Mouse (Mus musculus): ENCODE measurements around the gene Prkar1b. TPM values are rescaled to one million over a fixed set of nuclear protein-coding genes. Genes with fewer than 3 reads are reported as not detected.

Gene Prkar1b
- 100 to 1,000 TPM; 762 to 804 TPM for total RNA-seq (2021)
- long read RNA-seq, experiment 1, transcript Prkar1b-201 (11 exons, 2,637 nt) = major isoform, 779 of 1,194 reads
- long read RNA-seq, experiment 1, partial matches to known transcripts = 132 of 1,194 reads
- long read RNA-seq, experiment 1, other reads (novel, unspliced or antisense) = 283 of 1,194 reads
- long read RNA-seq, experiment 2, transcript Prkar1b-201 (11 exons, 2,637 nt) = major isoform, 511 of 832 reads
- long read RNA-seq, experiment 2, partial matches to known transcripts = 106 of 832 reads
- long read RNA-seq, experiment 2, other reads (novel, unspliced or antisense) = 215 of 832 reads

DNA sequence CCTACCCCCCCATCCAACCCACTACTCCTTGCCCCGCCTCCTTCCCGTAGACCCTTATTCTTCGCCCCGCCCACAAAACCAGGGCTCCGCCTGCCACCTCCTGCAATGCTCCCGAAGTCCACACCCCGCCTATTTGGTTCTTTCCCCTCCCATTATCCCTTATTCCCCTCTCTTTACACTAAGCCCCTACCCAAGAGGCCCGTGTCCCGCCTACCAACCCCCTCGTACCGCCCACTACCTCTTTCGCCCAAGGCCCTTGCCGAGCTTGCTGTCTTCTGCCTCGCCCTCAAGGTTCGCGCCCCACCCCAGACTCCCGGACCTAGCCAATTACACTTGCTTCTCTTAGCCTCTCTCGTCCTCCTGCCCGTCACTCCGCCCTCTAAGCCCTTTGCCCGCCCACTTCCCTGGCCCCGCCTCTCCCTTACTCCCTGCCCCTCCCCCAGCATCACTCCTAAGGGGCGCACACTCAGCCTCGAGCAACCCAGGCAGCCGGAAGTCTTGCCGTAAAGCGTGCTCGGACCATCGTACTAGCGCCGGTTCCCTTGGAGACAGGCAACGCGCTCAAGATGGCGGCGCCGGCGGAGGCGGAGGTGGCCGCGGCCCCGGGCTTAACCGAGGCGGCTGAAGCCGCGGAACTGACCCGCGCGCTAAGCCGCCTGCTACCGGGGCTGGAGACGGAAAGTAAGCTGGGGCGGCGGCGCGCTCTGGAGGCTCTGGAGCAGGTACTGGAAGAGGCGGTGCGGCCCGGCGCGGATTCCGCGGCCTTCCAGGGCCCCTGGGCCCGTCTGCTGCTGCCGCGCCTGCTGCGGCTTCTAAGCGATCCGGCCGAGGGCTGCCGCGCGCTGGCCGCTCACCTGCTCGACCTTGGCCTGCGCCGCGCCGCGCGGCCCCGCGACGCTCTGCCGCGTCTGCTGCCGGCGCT lies at the start of gene Prkar1b, which contains the start of gene Dnaaf5:
Gene Prkar1b, minus strand, starts transcription at position 321 of the 922 bp plus-strand sequence.
Gene Dnaaf5, plus strand, starts transcription at position 543 of the 922 bp plus-strand sequence.
- DNase-seq (ENCODE audit: low spot score in 2 of 2) = peak; percentile 96 to 97

DNA sequence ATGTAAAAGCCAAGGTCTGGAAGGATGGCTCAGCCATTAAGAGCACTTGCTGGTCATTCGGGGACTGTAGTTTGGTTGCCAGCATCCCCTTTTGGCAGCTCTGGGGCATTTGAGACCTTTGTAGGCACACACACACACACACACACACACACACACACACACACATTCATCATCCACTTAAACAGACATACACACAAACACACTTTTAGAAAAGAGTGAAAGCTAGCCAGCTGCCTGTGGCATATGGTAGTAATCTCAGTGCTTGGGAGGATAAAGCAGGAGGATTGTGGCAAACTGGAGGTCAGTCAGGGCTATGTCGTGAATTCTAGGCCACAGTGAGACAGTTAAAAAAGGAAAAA lies 49.8 kb upstream of the Prkar1b start:
- no peak for DNase-seq (ENCODE audit: low spot score in 2 of 2)

- DNase-seq (ENCODE audit: low spot score in 2 of 2) = no peak
These were observed 49.0 kb upstream of the Prkar1b start for GRCm38 (mm10) chr5:139198779-139199178.

DNA sequence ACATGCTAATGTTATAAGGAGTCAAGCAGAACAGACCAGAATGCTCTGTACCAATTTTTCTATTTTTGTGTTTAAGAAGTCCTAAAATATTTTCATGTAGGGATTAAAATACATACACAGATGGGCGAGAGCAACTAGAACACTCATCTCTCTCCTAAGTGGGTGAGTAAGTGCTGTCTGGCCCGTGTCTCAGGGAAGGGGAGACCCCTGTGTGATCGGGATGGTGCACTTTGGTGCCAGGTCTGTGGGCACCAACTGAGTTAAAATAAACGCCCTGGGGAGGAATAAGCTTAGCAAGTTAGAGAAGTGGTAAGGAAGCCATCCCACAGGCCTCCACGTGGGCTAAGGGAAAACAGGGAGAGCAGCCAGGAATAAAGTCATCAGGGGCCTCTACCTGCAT lies 41.2 kb upstream of the Prkar1b start:
- DNase-seq (ENCODE audit: low spot score in 2 of 2) = peak; percentile 34 to 63

DNA sequence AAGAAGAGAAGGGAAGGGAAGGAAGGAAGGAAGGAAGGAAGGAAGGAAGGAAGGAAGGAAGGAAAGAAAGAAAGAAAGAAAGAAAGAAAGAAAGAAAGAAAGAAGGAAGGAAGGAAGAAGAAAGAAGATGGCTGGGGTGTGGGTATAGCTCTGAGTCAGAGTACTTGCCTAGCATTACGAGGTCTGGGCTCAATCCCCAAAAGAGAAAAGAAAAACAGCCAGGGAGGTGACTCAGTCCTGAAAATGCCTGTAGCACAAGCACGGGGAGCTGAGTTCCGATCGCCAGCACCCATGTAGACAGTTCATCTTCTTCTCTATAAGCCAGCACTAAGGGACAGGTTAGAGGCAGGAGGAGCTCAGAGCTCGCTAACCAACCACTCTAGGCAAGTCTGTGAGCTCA lies 39.9 kb upstream of the Prkar1b start:
- DNase-seq (ENCODE audit: low spot score in 2 of 2) = no peak

DNA sequence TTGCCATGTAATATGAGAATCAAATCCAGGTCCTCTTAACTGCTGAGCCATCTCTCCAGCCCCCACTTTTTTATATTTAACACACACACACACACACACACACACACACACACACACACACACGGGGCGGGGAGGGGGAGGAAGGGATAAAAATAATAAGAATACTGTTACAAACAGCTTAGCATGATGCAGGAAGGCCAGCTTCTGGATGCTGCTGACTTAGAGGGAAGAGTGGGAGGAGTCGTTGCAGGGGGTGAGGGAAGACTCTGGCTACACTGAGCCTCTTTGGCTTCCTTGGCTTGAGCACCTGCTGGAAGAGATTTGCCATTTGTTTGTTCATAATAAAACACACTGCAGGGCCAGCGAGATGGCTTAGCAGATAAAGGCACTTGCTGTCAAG lies 35.1 kb upstream of the Prkar1b start:
- no peak for DNase-seq (ENCODE audit: low spot score in 2 of 2)

GRCm38 (mm10) chr5:139183601-139184000 lies 33.8 kb upstream of the Prkar1b start:
- no peak for DNase-seq (ENCODE audit: low spot score in 2 of 2)

- DNase-seq (ENCODE audit: low spot score in 2 of 2) = no peak
These were observed 33.3 kb upstream of the Prkar1b start for GRCm38 (mm10) chr5:139183131-139183530.

GRCm38 (mm10) chr5:139178895-139179631 lies 29.3 kb upstream of the Prkar1b start:
- DNase-seq (ENCODE audit: low spot score in 2 of 2) = peak; percentile 85 to 87

- no peak for DNase-seq (ENCODE audit: low spot score in 2 of 2)
These were observed 25.1 kb upstream of the Prkar1b start for GRCm38 (mm10) chr5:139174556-139175547.

DNA sequence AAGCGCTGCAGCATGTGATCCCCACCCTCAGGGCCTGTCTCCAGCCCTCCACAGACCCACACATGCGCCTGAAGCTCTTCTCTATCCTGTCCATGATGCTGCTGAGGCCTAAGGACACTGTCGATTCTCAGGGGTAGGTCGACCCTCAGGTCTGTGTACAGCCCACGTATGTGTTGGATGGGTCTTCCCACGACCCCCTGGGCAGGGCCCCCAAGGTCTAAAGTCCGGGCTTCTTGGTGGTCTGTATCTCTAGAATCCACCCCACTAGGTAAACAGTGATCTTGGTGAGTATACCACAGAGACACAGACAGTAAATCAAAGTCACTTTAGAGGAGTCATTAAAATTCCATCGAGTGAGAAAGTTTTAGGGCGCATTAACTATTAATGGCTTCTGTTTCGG lies 24.3 kb upstream of the Prkar1b start:
- DNase-seq (ENCODE audit: low spot score in 2 of 2) = no peak

GRCm38 (mm10) chr5:139171929-139172328 lies 22.1 kb upstream of the Prkar1b start:
- DNase-seq (ENCODE audit: low spot score in 2 of 2) = no peak

DNA sequence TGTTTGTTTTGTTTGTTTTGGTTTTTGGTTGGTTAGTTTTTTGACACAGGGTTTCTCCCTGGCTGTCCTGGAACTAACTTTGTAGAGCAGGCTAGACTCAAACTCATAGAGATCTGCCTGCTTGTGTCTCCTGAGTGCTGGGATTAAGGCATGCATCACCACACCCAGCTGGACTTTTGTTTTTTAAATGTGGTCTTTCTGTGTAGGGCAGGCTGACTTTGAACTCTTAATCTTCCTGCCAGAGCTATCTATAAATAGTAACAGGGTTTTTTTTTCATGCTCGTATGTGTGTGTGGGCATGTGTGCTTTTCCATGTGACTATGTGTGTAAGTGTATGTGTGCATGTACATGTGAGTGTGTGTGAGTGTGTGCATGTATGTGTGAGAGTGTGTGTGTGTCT lies 17.7 kb upstream of the Prkar1b start:
- no peak for DNase-seq (ENCODE audit: low spot score in 2 of 2)

DNA sequence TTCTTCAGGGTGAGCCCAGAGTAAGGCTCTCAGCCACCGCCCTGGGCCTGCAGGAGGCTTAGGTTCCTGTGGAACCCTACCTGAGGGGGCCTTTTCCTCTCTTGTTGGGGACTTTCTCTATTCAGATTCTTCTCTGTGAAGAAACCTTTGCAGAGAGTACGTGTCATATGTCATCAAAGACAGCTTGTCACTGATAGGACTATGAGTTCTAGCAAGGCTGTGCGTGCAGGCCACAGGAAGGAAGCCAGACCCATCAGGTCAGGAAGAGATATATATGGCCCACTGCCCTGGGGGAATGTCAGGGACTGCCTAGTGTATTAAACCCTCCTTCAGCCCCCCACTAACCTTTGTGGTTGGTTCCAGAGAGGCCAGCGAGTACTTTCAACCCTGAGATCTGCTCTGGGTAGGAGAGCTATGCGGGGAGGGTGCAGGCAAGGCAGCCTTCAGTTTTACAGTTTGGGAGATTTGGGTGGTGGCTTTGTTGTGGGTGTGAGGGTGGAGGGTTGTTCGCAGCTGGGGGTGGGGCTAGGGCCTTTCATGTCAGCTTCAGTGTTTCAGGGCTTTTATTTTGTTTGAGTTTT lies 17.1 kb upstream of the Prkar1b start:
- DNase-seq (ENCODE audit: low spot score in 2 of 2) = no peak

- no peak for DNase-seq (ENCODE audit: low spot score in 2 of 2)
These were observed 11.8 kb upstream of the Prkar1b start for GRCm38 (mm10) chr5:139161632-139162031.

GRCm38 (mm10) chr5:139160899-139161298 lies 11.1 kb upstream of the Prkar1b start:
- DNase-seq (ENCODE audit: low spot score in 2 of 2) = no peak

GRCm38 (mm10) chr5:139150603-139151031 lies 816 bp upstream of the Prkar1b start:
- peak; percentile 28 to 44 for DNase-seq (ENCODE audit: low spot score in 2 of 2)

GRCm38 (mm10) chr5:139149006-139149672 lies 662 bp downstream of the Prkar1b start:
- no peak for DNase-seq (ENCODE audit: low spot score in 2 of 2)

All from left cerebral cortex, adult 18-20 months (tissue).